8 mouse cellular contexts compared by ENCODE assay signal in genomic region chr17:83253051-83253649, GRCm38 (mm10). TPM values are rescaled to one million over a fixed set of nuclear protein-coding genes. Genes with fewer than 3 reads are reported as not detected.
DNase-seq lines count a peak whose midpoint lies in the region; ATAC-seq and TF ChIP-seq lines count a peak whose summit lies in the region.

No protein-coding gene starts in this region.

- TF ChIP-seq EP300 in CH12.LX (IDR thresholded peaks at IDR 0.05; ENCODE audit: low read length), result no peak

- H3K27me3 ChIP-seq in CH12.LX (replicated peaks), result no peaks in the 10 kb centered on the region
- H3K27me3 ChIP-seq in midbrain, embryonic 10.5 days (ENCODE audit: low read depth, poor library complexity, severe bottlenecking), result peaks cover 63% of the 10 kb centered on the region

- peak overlapping the region; percentile 91 for H3K4me2 ChIP-seq in CH12.LX (ENCODE audit: insufficient read depth, low read depth, poor library complexity, severe bottlenecking)

- H3K9ac ChIP-seq in CH12.LX (ENCODE audit: insufficient read depth, low read depth), result no peak overlapping the region

- no peak overlapping the region for H3K4me3 ChIP-seq in CH12.LX (replicated peaks in 1 of 3; ENCODE audit: low read depth in 2 of 3, low read length in 2 of 3, poor library complexity in 1 of 3)
- no peak overlapping the region for H3K4me3 ChIP-seq in midbrain, embryonic 10.5 days

- in situ Hi-C loops in CH12.LX (cut with MboI; ENCODE audit: low pct_ligation_motif_present, low pct_unique_long_range_greater_than_20kb, low sequenced_read_pairs), result loop anchor here (5.0 kb wide), 1 partner anchor 211 kb away; no protein-coding TSS in a partner anchor

- no peak for TF ChIP-seq POLR2A in CH12.LX (IDR thresholded peaks at IDR 0.05; ENCODE audit: low read depth, low read length)

- DNase-seq in frontal cortex, postnatal 10 days (ENCODE audit: low spot score in 2 of 2), result no peak
- DNase-seq in CH12.LX (ENCODE audit: extremely low read depth), result peak; percentile 69
- peak; percentile 70 to 74 for DNase-seq in cerebellum, postnatal 14 days
- DNase-seq in heart, postnatal 4 days, result peak; percentile 52
- DNase-seq in layer of hippocampus, postnatal 10 days (ENCODE audit: low spot score in 2 of 2), result peak; percentile 48 to 60
- DNase-seq in midbrain, embryonic 10.5 days (ENCODE audit: low spot score), result peak; percentile 47
- peak; percentile 52 for DNase-seq in thymus, postnatal 14 days

- H3K79me2 ChIP-seq in CH12.LX (replicated peaks; ENCODE audit: control insufficient read depth, extremely low read depth, insufficient read depth, poor library complexity, severe bottlenecking), result no peaks in the 10 kb centered on the region

- ATAC-seq in frontal cortex, adult (ENCODE audit: low TSS enrichment), result peak; percentile 95

- TF ChIP-seq CTCF in CH12.LX (conservative IDR thresholded peaks at IDR 0.05 in 1 of 2, IDR thresholded peaks at IDR 0.05 in 1 of 2; ENCODE audit: low read depth in 2 of 2, low read length in 2 of 2), result peak; percentile 89 to 95

- H3K9me3 ChIP-seq in CH12.LX (replicated peaks; ENCODE audit: low read length), result no peaks in the 10 kb centered on the region
- H3K9me3 ChIP-seq in midbrain, embryonic 10.5 days (replicated peaks), result no peaks in the 10 kb centered on the region

- WGBS in midbrain, embryonic 10.5 days, result 37% methylated on average over 12 of the region's 12 CpGs

- no peaks in the 10 kb centered on the region for H3K4me1 ChIP-seq in CH12.LX (ENCODE audit: control insufficient read depth in 1 of 2, insufficient read depth in 2 of 2)
- H3K4me1 ChIP-seq in midbrain, embryonic 10.5 days, result no peaks in the 10 kb centered on the region

- no peaks in the 10 kb centered on the region for H3K36me3 ChIP-seq in CH12.LX (replicated peaks in 1 of 2; ENCODE audit: control insufficient read depth in 1 of 2, insufficient read depth in 1 of 2, low read length in 1 of 2)
- no peaks in the 10 kb centered on the region for H3K36me3 ChIP-seq in midbrain, embryonic 10.5 days

- H3K27ac ChIP-seq in CH12.LX (ENCODE audit: insufficient read depth, low read depth), result no peak overlapping the region
- H3K27ac ChIP-seq in midbrain, embryonic 10.5 days (replicated peaks), result no peak overlapping the region

- dilution Hi-C loops in CH12.LX (cut with MboI; ENCODE audit: extremely low pct_ligation_motif_present, extremely low pct_unique_long_range_greater_than_20kb, low sequenced_read_pairs), result no loop called here

- peak; percentile 96 for TF ChIP-seq RAD21 in CH12.LX (IDR thresholded peaks at IDR 0.05; ENCODE audit: low read depth, low read length)

TF ChIP-seq in CH12.LX, 34 proteins besides CTCF, POLR2A, EP300 and RAD21:
- no peak for TF ChIP-seq IRF4 (IDR thresholded peaks at IDR 0.05; ENCODE audit: low read depth, low read length)
- no peak for TF ChIP-seq MAZ (IDR thresholded peaks at IDR 0.05; ENCODE audit: low read depth, low read length)
- peak; percentile 7; the same call in 1 of the 2 replicates for TF ChIP-seq MAX (IDR thresholded peaks at IDR 0.05; ENCODE audit: low read length)
- TF ChIP-seq ZC3H11A (IDR thresholded peaks at IDR 0.05; ENCODE audit: low read depth, low read length), result peak; percentile 77
- no peak for TF ChIP-seq USF1 (IDR thresholded peaks at IDR 0.05; ENCODE audit: low read depth, low read length)
- peak; percentile 21; the same call in 1 of the 2 replicates for TF ChIP-seq TCF12 (IDR thresholded peaks at IDR 0.05; ENCODE audit: low read depth, low read length)
- TF ChIP-seq MYC (IDR thresholded peaks at IDR 0.05; ENCODE audit: low read depth, low read length), result no peak
- peak; percentile 96 for TF ChIP-seq SMC3 (IDR thresholded peaks at IDR 0.05; ENCODE audit: low read depth, low read length)
- no peak for TF ChIP-seq KAT2A (IDR thresholded peaks at IDR 0.05; ENCODE audit: insufficient replicate concordance, low read length)
- no peak for TF ChIP-seq CHD2 (IDR thresholded peaks at IDR 0.05; ENCODE audit: low read length)
- no peak for TF ChIP-seq MEF2A (IDR thresholded peaks at IDR 0.05; ENCODE audit: borderline replicate concordance, low read depth, low read length)
- no peak for TF ChIP-seq JUN (IDR thresholded peaks at IDR 0.05; ENCODE audit: insufficient read depth, low read depth, low read length)
- TF ChIP-seq RCOR1 (conservative IDR thresholded peaks at IDR 0.05; ENCODE audit: low read depth, low read length), result no peak
- no peak for TF ChIP-seq ETS1 (conservative IDR thresholded peaks at IDR 0.05; ENCODE audit: low read depth, low read length)
- no peak for TF ChIP-seq POLR2AphosphoS2 (IDR thresholded peaks at IDR 0.05; ENCODE audit: low read depth, low read length)
- TF ChIP-seq UBTF (IDR thresholded peaks at IDR 0.05; ENCODE audit: low read depth, low read length), result no peak

RNA-seq across cellular contexts. Expression of gene Pkdcc, which starts 38.1 kb away (rescaled TPM):
- total RNA-seq in CH12.LX (2012; rRNA removed) (1.5 and 3.7 TPM in 2 replicates), CH12.LX (2014; rRNA removed) (3.3 and 4.3 TPM in 2 replicates)
- polyA plus RNA-seq in CH12.LX (2012; ENCODE audit: insufficient read length, low read depth), result 2.8 and 4.2 TPM in 2 replicates
- 10 to 100 TPM; 68.1 to 76.6 TPM for total RNA-seq in heart, postnatal 4 days (2021)
- total RNA-seq in layer of hippocampus, postnatal 10 days (2021), result 10 to 100 TPM; 19.1 to 22.1 TPM
- 4.9 and 6.0 TPM in 2 replicates for polyA plus RNA-seq in midbrain, embryonic 10.5 days (2016; fragmentation: Nextera tagmentation; extraction: Ambion mirVana)

Comparison
In these comparisons a context has a peak if more than half of its experiments do, and no peak if none do; other contexts are left out.
1. DNase-seq: peak in CH12.LX (single experiment), cerebellum, postnatal 14 days (2 of 2), heart, postnatal 4 days (single experiment), layer of hippocampus, postnatal 10 days (2 of 2), midbrain, embryonic 10.5 days (single experiment) and thymus, postnatal 14 days (single experiment); none in frontal cortex, postnatal 10 days (0 of 2).